Mouse (Mus musculus) left cerebral cortex, postnatal 14 days (tissue): ENCODE measurements at regions not wholly inside any gene's neighbourhood (a gene's known extent, or its start where the extent isn't known, plus 50 kb on each side); places are given as distances from the start of the nearest gene placed in this dataset.

ENCODE experiments used
- DNase-seq, 2 experiments: peaks; one replicate each; pipeline ENCODE4 v3.0.0; 2021 to 2022; ENCODE audit warnings: low spot score in 2 of 2, mixed read lengths in 1 of 2
- intact Hi-C: fragments of 180-260 bp; cut with DNase I; formaldehyde crosslinking; loops from one replicate; pipeline ENCODE4 v1.15.1; 2025

- no peak for DNase-seq
- intact Hi-C loops = no loop called here
These were observed 270.1 kb downstream of the Gm21750 start for GRCm38 (mm10) chr14:73931095-73931494.

GRCm38 (mm10) chr14:73947316-73947715 lies 286.3 kb downstream of the Gm21750 start:
- no peak for DNase-seq
- intact Hi-C loops = no loop called here

GRCm38 (mm10) chr14:73952511-73952910 lies 291.5 kb downstream of the Gm21750 start:
- DNase-seq = no peak
- intact Hi-C loops = no loop called here

- intact Hi-C loops = no loop called here
- DNase-seq = no peak
These were observed 317.7 kb downstream of the Gm21750 start for GRCm38 (mm10) chr14:73978694-73979093.

GRCm38 (mm10) chr14:73996229-73996628 lies 335.2 kb downstream of the Gm21750 start:
- intact Hi-C loops = loop anchor here (10.0 kb wide), 1 partner anchor 271 kb away; no protein-coding TSS in a partner anchor
- DNase-seq = no peak

- intact Hi-C loops = loop anchor here (10.0 kb wide), 1 partner anchor 273 kb away; no protein-coding TSS in a partner anchor
- peak; percentile 11 to 15 for DNase-seq
These were observed 336.8 kb downstream of the Gm21750 start for GRCm38 (mm10) chr14:73997796-73998195.

GRCm38 (mm10) chr14:73999409-73999909 lies 338.4 kb downstream of the Gm21750 start:
- DNase-seq = no peak
- intact Hi-C loops = loop anchor here (10.0 kb wide), 1 partner anchor 275 kb away; no protein-coding TSS in a partner anchor

- intact Hi-C loops = no loop called here
- DNase-seq = no peak
These were observed 345.9 kb downstream of the Gm21750 start for GRCm38 (mm10) chr14:74006911-74007310.

GRCm38 (mm10) chr14:74011555-74011954 lies 350.5 kb downstream of the Gm21750 start:
- no peak for DNase-seq
- intact Hi-C loops = no loop called here

- intact Hi-C loops = no loop called here
- DNase-seq = no peak
These were observed 358.4 kb downstream of the Gm21750 start for GRCm38 (mm10) chr14:74019421-74019820.

GRCm38 (mm10) chr14:74047009-74047694 lies 386.1 kb downstream of the Gm21750 start:
- intact Hi-C loops = no loop called here

GRCm38 (mm10) chr14:74047695-74048280 lies 386.8 kb downstream of the Gm21750 start:
- intact Hi-C loops = no loop called here
- DNase-seq = no peak

More at GRCm38 (mm10) chr14:74047009-74047694, 386.1 kb downstream of the Gm21750 start:
- peak in 1 of 2 experiments; percentile 6 for DNase-seq

GRCm38 (mm10) chr14:74048386-74048785 lies 387.4 kb downstream of the Gm21750 start:
- DNase-seq = no peak
- intact Hi-C loops = no loop called here

- intact Hi-C loops = no loop called here
- no peak for DNase-seq
These were observed 405.0 kb downstream of the Gm21750 start for GRCm38 (mm10) chr14:74066051-74066450.

- intact Hi-C loops = no loop called here
- DNase-seq = no peak
These were observed 432.0 kb downstream of the Gm21750 start for GRCm38 (mm10) chr14:74093016-74093415.

- intact Hi-C loops = no loop called here
- no peak for DNase-seq
These were observed 438.7 kb downstream of the Gm21750 start for GRCm38 (mm10) chr14:74099696-74100095.

GRCm38 (mm10) chr14:74112603-74113002 lies 451.6 kb downstream of the Gm21750 start:
- intact Hi-C loops = loop anchor here (10.0 kb wide), 1 partner anchor 92 kb away; no protein-coding TSS in a partner anchor
- DNase-seq = no peak

- intact Hi-C loops = loop anchor here (10.0 kb wide), 1 partner anchor 92 kb away; no protein-coding TSS in a partner anchor
- peak; percentile 48 to 60 for DNase-seq
These were observed 452.1 kb downstream of the Gm21750 start for GRCm38 (mm10) chr14:74113116-74113515.

- DNase-seq = peak; percentile 9 to 13
- intact Hi-C loops = loop anchor here (10.0 kb wide), 1 partner anchor 91 kb away; no protein-coding TSS in a partner anchor
These were observed 452.5 kb downstream of the Gm21750 start for GRCm38 (mm10) chr14:74113556-74113955.

- peak in 1 of 2 experiments; percentile 14 for DNase-seq
- intact Hi-C loops = loop anchor here (10.0 kb wide), 1 partner anchor 87 kb away; no protein-coding TSS in a partner anchor
These were observed 456.7 kb downstream of the Gm21750 start for GRCm38 (mm10) chr14:74117686-74118085.
